Mouse (Mus musculus): ENCODE measurements around the gene Abca17. TPM values are rescaled to one million over a fixed set of nuclear protein-coding genes. Genes with fewer than 3 reads are reported as not detected.
A peak's percentile ranks its signal among the peaks of the same experiment; 100 is the strongest.

Abca17 gene
- polyA plus RNA-seq, 1 experiment, result 0.40 TPM

GRCm38 (mm10) chr17:24264766-24265165 is 86.1 kb downstream of the Abca17 start:
- no peak for DNase-seq (ENCODE audit: low read depth)
- no peak for TF ChIP-seq CTCF (IDR thresholded peaks at IDR 0.05; ENCODE audit: borderline replicate concordance, extremely low read depth, insufficient read depth, insufficient read length)

GRCm38 (mm10) chr17:24260516-24260915 is 90.4 kb downstream of the Abca17 start:
- DNase-seq (ENCODE audit: low read depth), result no peak
- TF ChIP-seq POLR2A (IDR thresholded peaks at IDR 0.05; ENCODE audit: borderline replicate concordance, extremely low read depth, insufficient read depth, insufficient read length, poor library complexity, severe bottlenecking) (no peak), CTCF (IDR thresholded peaks at IDR 0.05; ENCODE audit: borderline replicate concordance, extremely low read depth, insufficient read depth, insufficient read length) (no peak)

- no peak for TF ChIP-seq CTCF (IDR thresholded peaks at IDR 0.05; ENCODE audit: borderline replicate concordance, extremely low read depth, insufficient read depth, insufficient read length)
- TF ChIP-seq POLR2A (IDR thresholded peaks at IDR 0.05; ENCODE audit: borderline replicate concordance, extremely low read depth, insufficient read depth, insufficient read length, poor library complexity, severe bottlenecking), result no peak
- no peak for DNase-seq (ENCODE audit: low read depth)
Observed at GRCm38 (mm10) chr17:24259702-24260101, 91.2 kb downstream of the Abca17 start.

GRCm38 (mm10) chr17:24258981-24259380 is 91.9 kb downstream of the Abca17 start:
- no peak for DNase-seq (ENCODE audit: low read depth)
- TF ChIP-seq CTCF (IDR thresholded peaks at IDR 0.05; ENCODE audit: borderline replicate concordance, extremely low read depth, insufficient read depth, insufficient read length), result no peak
- no peak for TF ChIP-seq POLR2A (IDR thresholded peaks at IDR 0.05; ENCODE audit: borderline replicate concordance, extremely low read depth, insufficient read depth, insufficient read length, poor library complexity, severe bottlenecking)

- DNase-seq (ENCODE audit: low read depth), result no peak
- TF ChIP-seq POLR2A (IDR thresholded peaks at IDR 0.05; ENCODE audit: borderline replicate concordance, extremely low read depth, insufficient read depth, insufficient read length, poor library complexity, severe bottlenecking), result no peak
- TF ChIP-seq CTCF (IDR thresholded peaks at IDR 0.05; ENCODE audit: borderline replicate concordance, extremely low read depth, insufficient read depth, insufficient read length), result no peak
Observed at GRCm38 (mm10) chr17:24252329-24252728, 98.5 kb downstream of the Abca17 start.

- TF ChIP-seq POLR2A (IDR thresholded peaks at IDR 0.05; ENCODE audit: borderline replicate concordance, extremely low read depth, insufficient read depth, insufficient read length, poor library complexity, severe bottlenecking), result peak; percentile 67; the same call in 1 of the 2 replicates
- peak; percentile 43; the same call in 1 of the 2 replicates for TF ChIP-seq CTCF (IDR thresholded peaks at IDR 0.05; ENCODE audit: borderline replicate concordance, extremely low read depth, insufficient read depth, insufficient read length)
- peak; percentile 99 for DNase-seq (ENCODE audit: low read depth)
Observed at GRCm38 (mm10) chr17:24251320-24252069, 99.4 kb downstream of the Abca17 start, which contains the start of gene Ccnf. TSS of gene Ccnf (minus strand) at chr17:24251484.

GRCm38 (mm10) chr17:24250988-24251319 is 99.9 kb downstream of the Abca17 start:
- TF ChIP-seq POLR2A (IDR thresholded peaks at IDR 0.05; ENCODE audit: borderline replicate concordance, extremely low read depth, insufficient read depth, insufficient read length, poor library complexity, severe bottlenecking) (no peak; the same call in 1 of the 2 replicates), CTCF (IDR thresholded peaks at IDR 0.05; ENCODE audit: borderline replicate concordance, extremely low read depth, insufficient read depth, insufficient read length) (no peak)
- DNase-seq (ENCODE audit: low read depth), result no peak

- no peak for DNase-seq (ENCODE audit: low read depth)
- TF ChIP-seq POLR2A (IDR thresholded peaks at IDR 0.05; ENCODE audit: borderline replicate concordance, extremely low read depth, insufficient read depth, insufficient read length, poor library complexity, severe bottlenecking) (no peak), CTCF (IDR thresholded peaks at IDR 0.05; ENCODE audit: borderline replicate concordance, extremely low read depth, insufficient read depth, insufficient read length) (no peak)
Observed at GRCm38 (mm10) chr17:24248641-24249040, 102.2 kb downstream of the Abca17 start.

- TF ChIP-seq POLR2A (IDR thresholded peaks at IDR 0.05; ENCODE audit: borderline replicate concordance, extremely low read depth, insufficient read depth, insufficient read length, poor library complexity, severe bottlenecking) (no peak), CTCF (IDR thresholded peaks at IDR 0.05; ENCODE audit: borderline replicate concordance, extremely low read depth, insufficient read depth, insufficient read length) (no peak)
- DNase-seq (ENCODE audit: low read depth), result no peak
Observed at GRCm38 (mm10) chr17:24244061-24244460, 106.8 kb downstream of the Abca17 start.

- peak; percentile 14 for DNase-seq (ENCODE audit: low read depth)
- TF ChIP-seq CTCF (IDR thresholded peaks at IDR 0.05; ENCODE audit: borderline replicate concordance, extremely low read depth, insufficient read depth, insufficient read length) (peak; percentile 57; the same call in 1 of the 2 replicates), POLR2A (IDR thresholded peaks at IDR 0.05; ENCODE audit: borderline replicate concordance, extremely low read depth, insufficient read depth, insufficient read length, poor library complexity, severe bottlenecking) (no peak)
Observed at GRCm38 (mm10) chr17:24243311-24243969, 107.4 kb downstream of the Abca17 start.

GRCm38 (mm10) chr17:24236921-24237320 is 113.9 kb downstream of the Abca17 start:
- no peak for DNase-seq (ENCODE audit: low read depth)
- TF ChIP-seq CTCF (IDR thresholded peaks at IDR 0.05; ENCODE audit: borderline replicate concordance, extremely low read depth, insufficient read depth, insufficient read length) (no peak), POLR2A (IDR thresholded peaks at IDR 0.05; ENCODE audit: borderline replicate concordance, extremely low read depth, insufficient read depth, insufficient read length, poor library complexity, severe bottlenecking) (no peak)

GRCm38 (mm10) chr17:24236479-24236878 is 114.4 kb downstream of the Abca17 start:
- no peak for DNase-seq (ENCODE audit: low read depth)
- TF ChIP-seq POLR2A (IDR thresholded peaks at IDR 0.05; ENCODE audit: borderline replicate concordance, extremely low read depth, insufficient read depth, insufficient read length, poor library complexity, severe bottlenecking) (no peak), CTCF (IDR thresholded peaks at IDR 0.05; ENCODE audit: borderline replicate concordance, extremely low read depth, insufficient read depth, insufficient read length) (no peak)

All from brain, embryonic 14.5 days (tissue).